Mouse (Mus musculus) hindbrain, embryonic 13.5 days (tissue): ENCODE results near the gene Inhbe. TPM values are rescaled to one million over a fixed set of nuclear protein-coding genes. Genes with fewer than 3 reads are reported as not detected.
A peak's percentile ranks its signal among the peaks of the same experiment; 100 is the strongest.

Experiments used
- ATAC-seq: fragments of 200-750 bp; cut with Nextera tagmentation; 2 replicates; pipeline ENCODE4 v1.8.0; 2017; ENCODE audit warnings: moderate TSS enrichment; ENCODE audit not compliant: low FRiP score
- H3K27ac ChIP-seq: fragments of 300-500 bp; sonication (generic); 2 replicates; pipeline ENCODE4 v1.5.1; 2015; ENCODE audit warnings: inconsistent platforms, mild to moderate bottlenecking, moderate library complexity
- H3K27me3 ChIP-seq: fragments of 300-500 bp; sonication (generic); 2 replicates; pipeline ENCODE4 v1.6.1; 2015; ENCODE audit warnings: mild to moderate bottlenecking, inconsistent platforms
- H3K36me3 ChIP-seq: fragments of 300-500 bp; sonication (generic); 2 replicates; pipeline ENCODE4 v1.6.1; 2015; ENCODE audit warnings: mild to moderate bottlenecking, inconsistent platforms
- H3K4me1 ChIP-seq: fragments of 300-500 bp; sonication (generic); replicated peaks from 2 replicates; pipeline ENCODE4 v1.6.1; 2015; ENCODE audit warnings: inconsistent platforms
- H3K4me2 ChIP-seq: fragments of 300-500 bp; sonication (generic); 2 replicates; pipeline ENCODE4 v1.6.1; 2015; ENCODE audit warnings: inconsistent platforms, mild to moderate bottlenecking, moderate library complexity
- H3K4me3 ChIP-seq: fragments of 300-500 bp; sonication (generic); 2 replicates; pipeline ENCODE4 v1.5.1; 2015; ENCODE audit warnings: mild to moderate bottlenecking, inconsistent platforms
- H3K9ac ChIP-seq: fragments of 300-500 bp; sonication (generic); 2 replicates; pipeline ENCODE4 v1.6.1; 2015; ENCODE audit warnings: mild to moderate bottlenecking, inconsistent platforms
- H3K9me3 ChIP-seq: fragments of 300-500 bp; sonication (generic); 2 replicates; pipeline ENCODE4 v1.6.1; 2016; ENCODE audit warnings: inconsistent platforms
- WGBS: fragments of 180-500 bp; shearing (Covaris S2); methylation state at CpG from one replicate; pipeline ENCODE4 v1.1.7; 2015; 5-methylcytosine and 5-hydroxymethylcytosine counted together
- polyA plus RNA-seq: library from polyadenylated mRNA; unstranded; fragments of >200 nt; fragmentation: Nextera tagmentation; extraction: Ambion mirVana; gene quantifications from 2 replicates; pipeline ENCODE4 v1.2.1, GENCODE M21; 2015

Inhbe gene
- polyA plus RNA-seq, 1 experiment from 2014 or later, result not detected

GRCm38 (mm10) chr10:127341360-127341690 is 12.9 kb downstream of the Inhbe start:
- H3K27ac ChIP-seq, result no peak overlapping the region
- H3K27me3 ChIP-seq, result peaks cover 51% of the 10 kb centered on the region
- no peak for ATAC-seq
- peak overlapping the region; percentile 61 for H3K4me2 ChIP-seq
- peaks cover 37% of the 10 kb centered on the region for H3K4me1 ChIP-seq
- peak overlapping the region; percentile 35 for H3K4me3 ChIP-seq
- H3K9me3 ChIP-seq, result no peaks in the 10 kb centered on the region
- no peak overlapping the region for H3K9ac ChIP-seq
- no peaks in the 10 kb centered on the region for H3K36me3 ChIP-seq
- WGBS, result 0% methylated on average over 11 of the region's 11 CpGs

GRCm38 (mm10) chr10:127340577-127341359 is 13.4 kb downstream of the Inhbe start:
- peak overlapping the region; percentile 61 for H3K4me2 ChIP-seq
- under 1% methylated on average over 27 of the region's 27 CpGs for WGBS
- H3K9ac ChIP-seq, result 0 out of 2 replicates have a peak overlapping the region, but pooled peaks have one; percentile 20

GRCm38 (mm10) chr10:127339683-127340576 is 14.3 kb downstream of the Inhbe start:
- Histone ChIP-seq H3K4me3 (peak overlapping the region; percentile 35), H3K27me3 (peaks cover 51% of the 10 kb centered on the region), H3K27ac (peak overlapping the region; percentile 35; the same call in 1 of the 2 replicates), H3K9me3 (no peaks in the 10 kb centered on the region), H3K9ac (0 out of 2 replicates have a peak overlapping the region, but pooled peaks have one; percentile 20), H3K4me2 (peak overlapping the region; percentile 61), H3K36me3 (no peaks in the 10 kb centered on the region), H3K4me1 (peaks cover 37% of the 10 kb centered on the region)
- ATAC-seq, result no peak
- under 1% methylated on average over 41 of the region's 42 CpGs for WGBS

More at GRCm38 (mm10) chr10:127340577-127341359, 13.4 kb downstream of the Inhbe start:
- Histone ChIP-seq H3K36me3 (no peaks in the 10 kb centered on the region), H3K9me3 (no peaks in the 10 kb centered on the region), H3K4me3 (peak overlapping the region; percentile 35), H3K27ac (no peak overlapping the region), H3K27me3 (peaks cover 51% of the 10 kb centered on the region), H3K4me1 (peaks cover 37% of the 10 kb centered on the region)
- ATAC-seq, result no peak

GRCm38 (mm10) chr10:127338930-127339682 is 15.1 kb downstream of the Inhbe start:
- peak; percentile 76 for ATAC-seq
- Histone ChIP-seq H3K4me2 (peak overlapping the region; percentile 61), H3K9ac (no peak overlapping the region), H3K4me1 (peaks cover 37% of the 10 kb centered on the region), H3K27ac (peak overlapping the region; percentile 35; the same call in 1 of the 2 replicates), H3K36me3 (no peaks in the 10 kb centered on the region), H3K9me3 (no peaks in the 10 kb centered on the region), H3K4me3 (peak overlapping the region; percentile 35), H3K27me3 (peaks cover 51% of the 10 kb centered on the region)
- WGBS, result 0% methylated on average over 24 of the region's 31 CpGs

- H3K27ac ChIP-seq, result no peak overlapping the region
Measured at GRCm38 (mm10) chr10:127337536-127338099, 16.6 kb downstream of the Inhbe start.

GRCm38 (mm10) chr10:127336952-127337351 is 17.3 kb downstream of the Inhbe start:
- Histone ChIP-seq H3K27ac (no peak overlapping the region), H3K36me3 (no peaks in the 10 kb centered on the region), H3K4me3 (no peak overlapping the region), H3K9ac (no peak overlapping the region), H3K4me2 (no peak overlapping the region), H3K27me3 (peaks cover 43% of the 10 kb centered on the region), H3K4me1 (peaks cover 30% of the 10 kb centered on the region), H3K9me3 (no peaks in the 10 kb centered on the region)
- WGBS, result 82% methylated on average over 5 of the region's 5 CpGs
- no peak for ATAC-seq

More at GRCm38 (mm10) chr10:127337536-127338099, 16.6 kb downstream of the Inhbe start:
- 85% methylated on average over 6 of the region's 6 CpGs for WGBS
- H3K4me2 ChIP-seq, result no peak overlapping the region
- ATAC-seq, result no peak
- H3K4me1 ChIP-seq, result peaks cover 37% of the 10 kb centered on the region
- peaks cover 49% of the 10 kb centered on the region for H3K27me3 ChIP-seq
- no peak overlapping the region for H3K9ac ChIP-seq
- H3K9me3 ChIP-seq, result no peaks in the 10 kb centered on the region
- no peak overlapping the region for H3K4me3 ChIP-seq
- no peaks in the 10 kb centered on the region for H3K36me3 ChIP-seq

GRCm38 (mm10) chr10:127335271-127335670 is 18.9 kb downstream of the Inhbe start:
- Histone ChIP-seq H3K9ac (no peak overlapping the region), H3K36me3 (no peaks in the 10 kb centered on the region), H3K4me2 (no peak overlapping the region), H3K9me3 (no peaks in the 10 kb centered on the region), H3K27me3 (peaks cover 36% of the 10 kb centered on the region), H3K4me3 (no peak overlapping the region), H3K4me1 (peaks cover 13% of the 10 kb centered on the region), H3K27ac (no peak overlapping the region)
- 73% methylated on average over 1 of the region's 1 CpGs for WGBS
- no peak for ATAC-seq

GRCm38 (mm10) chr10:127333152-127333551 is 21.1 kb downstream of the Inhbe start:
- H3K27ac ChIP-seq, result no peak overlapping the region
- H3K9me3 ChIP-seq, result no peaks in the 10 kb centered on the region
- H3K4me3 ChIP-seq, result no peak overlapping the region
- no peak for ATAC-seq
- no peaks in the 10 kb centered on the region for H3K4me1 ChIP-seq
- 65% methylated on average over 5 of the region's 5 CpGs for WGBS
- no peaks in the 10 kb centered on the region for H3K36me3 ChIP-seq
- H3K27me3 ChIP-seq, result peaks cover 45% of the 10 kb centered on the region
- no peak overlapping the region for H3K9ac ChIP-seq
- no peak overlapping the region for H3K4me2 ChIP-seq

- peak overlapping the region; percentile 36; the same call in 1 of the 2 replicates for H3K9ac ChIP-seq
- 36% methylated on average over 31 of the region's 31 CpGs for WGBS
- peaks cover 47% of the 10 kb centered on the region for H3K27me3 ChIP-seq
- no peak for ATAC-seq
- no peaks in the 10 kb centered on the region for H3K4me1 ChIP-seq
- H3K36me3 ChIP-seq, result no peaks in the 10 kb centered on the region
- no peaks in the 10 kb centered on the region for H3K9me3 ChIP-seq
- H3K4me2 ChIP-seq, result peak overlapping the region; percentile 40
- H3K27ac ChIP-seq, result no peak overlapping the region
- peak overlapping the region; percentile 7; the same call in 1 of the 2 replicates for H3K4me3 ChIP-seq
Measured at GRCm38 (mm10) chr10:127332211-127332874, 21.9 kb downstream of the Inhbe start.

- Histone ChIP-seq H3K36me3 (no peaks in the 10 kb centered on the region), H3K4me2 (no peak overlapping the region), H3K9me3 (no peaks in the 10 kb centered on the region), H3K27me3 (peaks cover 63% of the 10 kb centered on the region), H3K27ac (no peak overlapping the region), H3K9ac (no peak overlapping the region), H3K4me3 (no peak overlapping the region), H3K4me1 (peaks cover 17% of the 10 kb centered on the region)
- no peak for ATAC-seq
- WGBS, result 81% methylated on average over 7 of the region's 7 CpGs
Measured at GRCm38 (mm10) chr10:127330212-127330611, 24.0 kb downstream of the Inhbe start.

- no peaks in the 10 kb centered on the region for H3K9me3 ChIP-seq
- no peak overlapping the region for H3K9ac ChIP-seq
- no peaks in the 10 kb centered on the region for H3K36me3 ChIP-seq
- WGBS, result 47% methylated on average over 18 of the region's 18 CpGs
- no peak overlapping the region for H3K27ac ChIP-seq
- no peak for ATAC-seq
- H3K27me3 ChIP-seq, result peaks cover 87% of the 10 kb centered on the region
- peaks cover 17% of the 10 kb centered on the region for H3K4me1 ChIP-seq
- no peak overlapping the region for H3K4me3 ChIP-seq
- H3K4me2 ChIP-seq, result no peak overlapping the region
Measured at GRCm38 (mm10) chr10:127327461-127328145, 26.6 kb downstream of the Inhbe start.
